Mouse (Mus musculus): ENCODE results near the gene Sema4c.

Gene Sema4c

GRCm38 (mm10) chr1:36535477-36536396 is 22.4 kb downstream of the Sema4c start:
- DNase-seq (ENCODE audit: low read depth, low spot score) = no peak

DNA sequence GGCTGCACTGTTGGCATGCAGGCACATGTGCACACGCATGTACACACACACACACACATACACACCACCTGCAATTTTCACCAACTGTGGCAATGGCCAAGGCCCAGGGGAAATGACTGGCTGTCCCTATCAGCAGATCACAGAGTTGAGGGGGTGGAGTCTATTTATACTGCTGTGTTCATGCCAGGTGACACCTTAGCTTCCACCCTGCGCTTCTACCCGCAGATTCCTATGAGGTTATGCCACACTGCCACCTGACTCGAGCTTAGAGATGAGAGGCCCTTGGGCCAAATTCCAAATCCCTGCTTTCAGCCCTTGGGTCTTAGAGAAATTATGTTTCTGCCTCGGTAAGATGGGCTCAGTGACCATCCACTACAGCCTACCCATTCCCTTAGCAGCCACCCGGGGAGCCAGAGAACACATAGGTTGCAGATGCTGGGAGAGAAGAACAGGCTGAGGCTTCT is 23.5 kb downstream of the Sema4c start:
- no peak for DNase-seq (ENCODE audit: low read depth, low spot score)

GRCm38 (mm10) chr1:36533546-36533945 is 24.6 kb downstream of the Sema4c start:
- no peak for DNase-seq (ENCODE audit: low read depth, low spot score)

DNA sequence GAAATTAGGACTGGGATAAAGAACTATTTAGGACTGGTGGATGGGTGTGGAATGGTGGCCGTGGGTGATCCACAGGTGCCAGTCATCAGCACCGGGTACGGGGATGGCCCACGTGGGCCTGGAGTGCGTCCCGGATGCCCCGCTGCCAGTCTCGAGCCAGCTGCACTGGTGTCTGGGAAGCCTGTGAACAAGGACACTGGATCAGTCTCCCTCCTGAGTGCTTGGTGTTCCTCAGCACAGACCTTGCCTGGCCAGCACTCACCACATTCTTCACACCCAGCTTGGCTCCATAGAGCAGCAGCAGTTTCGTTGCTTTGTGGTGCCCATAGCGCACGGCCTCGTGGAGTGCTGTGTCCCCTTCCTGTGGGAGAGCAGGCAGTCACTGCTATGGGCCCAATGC is 26.7 kb downstream of the Sema4c start:
- DNase-seq (ENCODE audit: low read depth, low spot score) = no peak

- DNase-seq (ENCODE audit: low read depth, low spot score) = no peak
Measured at GRCm38 (mm10) chr1:36530962-36531361, 27.2 kb downstream of the Sema4c start.

- no peak for DNase-seq (ENCODE audit: low read depth, low spot score)
Measured at GRCm38 (mm10) chr1:36530485-36530884, 27.7 kb downstream of the Sema4c start.

DNA sequence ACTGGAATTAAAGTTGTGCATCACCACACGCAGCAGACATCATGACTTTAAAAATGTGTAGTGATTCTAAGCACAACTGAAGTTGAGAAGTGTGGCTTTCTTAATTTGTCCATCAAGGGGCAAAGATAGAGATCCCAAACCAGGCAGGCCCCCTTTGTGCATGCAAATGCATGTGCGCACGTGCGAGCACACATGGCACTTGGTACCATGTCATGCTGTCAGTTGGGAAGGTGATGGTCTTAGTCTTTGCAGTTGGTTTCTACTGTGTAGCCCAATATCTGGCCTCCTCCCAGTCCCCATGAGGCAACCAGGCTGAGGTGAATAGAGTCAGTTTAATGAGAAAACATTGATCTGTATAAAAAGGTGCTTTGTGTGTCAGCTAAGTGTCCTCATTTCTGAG is 28.3 kb downstream of the Sema4c start:
- no peak for DNase-seq (ENCODE audit: low read depth, low spot score)

DNA sequence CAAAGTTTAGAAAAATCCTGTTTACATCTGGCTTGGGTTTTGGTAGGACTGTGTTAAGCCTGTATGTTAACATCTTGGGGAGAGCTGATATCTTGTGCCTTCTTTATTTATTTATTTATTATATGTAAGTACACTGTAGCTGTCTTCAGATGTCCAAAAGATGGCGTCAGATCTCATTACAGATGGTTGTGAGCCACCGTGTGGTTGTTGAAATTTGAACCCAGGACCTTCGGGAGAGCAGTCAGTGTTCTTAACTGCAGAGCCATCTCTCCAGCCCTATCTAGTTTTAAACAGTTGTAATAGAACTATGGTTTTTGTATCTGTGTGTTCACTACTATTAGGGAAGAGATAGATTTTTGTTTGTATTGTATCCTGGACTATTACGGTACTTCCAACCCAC is 28.9 kb downstream of the Sema4c start:
- DNase-seq (ENCODE audit: low read depth, low spot score) = no peak

GRCm38 (mm10) chr1:36528351-36528750 is 29.8 kb downstream of the Sema4c start:
- no peak for DNase-seq (ENCODE audit: low read depth, low spot score)

DNA sequence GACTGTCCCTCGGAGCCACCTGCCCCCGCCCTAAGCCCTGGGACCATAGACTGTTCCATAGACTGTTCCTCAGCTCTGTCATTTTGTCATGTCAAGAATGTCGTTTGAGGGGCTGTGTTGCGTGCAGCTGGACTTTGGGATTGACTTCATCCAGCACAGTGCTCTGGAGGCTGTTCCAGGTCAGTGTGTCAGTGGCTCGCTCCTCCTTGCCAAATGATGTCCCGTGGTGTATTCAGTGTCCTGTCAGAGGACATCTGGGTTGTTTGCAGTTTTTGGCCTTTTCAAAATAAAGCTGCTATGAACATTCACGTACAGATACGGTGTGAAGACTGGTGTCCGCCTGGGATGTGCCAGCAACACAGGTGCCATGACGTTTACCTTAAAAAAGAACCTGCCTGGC is 31.2 kb downstream of the Sema4c start:
- DNase-seq (ENCODE audit: low read depth, low spot score) = no peak

GRCm38 (mm10) chr1:36525774-36526173 is 32.4 kb downstream of the Sema4c start:
- DNase-seq (ENCODE audit: low read depth, low spot score) = no peak

GRCm38 (mm10) chr1:36524058-36524457 is 34.1 kb downstream of the Sema4c start:
- DNase-seq (ENCODE audit: low read depth, low spot score) = no peak

DNA sequence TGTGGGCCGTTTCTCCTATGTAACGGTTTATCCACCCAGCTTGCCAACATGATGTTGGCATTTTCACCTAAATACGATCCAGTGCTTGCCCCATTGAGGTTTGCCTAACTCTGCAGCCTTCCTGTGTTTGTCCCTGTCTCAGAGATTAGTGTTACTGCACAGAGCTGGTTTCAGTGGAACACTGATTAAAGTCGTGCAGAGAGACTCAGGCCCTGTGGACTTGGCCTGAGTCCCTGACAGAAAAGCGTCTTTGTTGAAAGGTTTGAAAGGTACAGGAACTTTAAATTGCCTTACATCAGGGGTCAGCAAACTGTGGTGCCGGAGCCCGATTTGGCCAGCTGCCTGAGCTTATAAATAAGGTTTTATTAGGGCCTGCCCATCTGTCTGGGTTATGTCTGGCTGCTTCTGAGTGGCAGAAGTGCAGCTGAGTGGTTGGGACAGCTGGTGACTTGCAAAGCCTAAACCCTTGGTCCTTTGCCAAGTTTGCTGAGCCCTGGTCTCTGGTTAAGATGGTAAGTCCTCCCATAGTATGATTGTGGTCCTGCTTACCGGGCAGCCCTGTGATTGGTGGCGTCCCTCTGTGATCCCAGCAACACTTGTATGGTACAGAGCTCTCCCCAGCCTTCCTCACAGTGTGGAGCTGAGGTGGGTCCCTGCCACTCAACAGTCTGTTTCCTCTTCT is 34.7 kb downstream of the Sema4c start:
- DNase-seq (ENCODE audit: low read depth, low spot score) = no peak

DNA sequence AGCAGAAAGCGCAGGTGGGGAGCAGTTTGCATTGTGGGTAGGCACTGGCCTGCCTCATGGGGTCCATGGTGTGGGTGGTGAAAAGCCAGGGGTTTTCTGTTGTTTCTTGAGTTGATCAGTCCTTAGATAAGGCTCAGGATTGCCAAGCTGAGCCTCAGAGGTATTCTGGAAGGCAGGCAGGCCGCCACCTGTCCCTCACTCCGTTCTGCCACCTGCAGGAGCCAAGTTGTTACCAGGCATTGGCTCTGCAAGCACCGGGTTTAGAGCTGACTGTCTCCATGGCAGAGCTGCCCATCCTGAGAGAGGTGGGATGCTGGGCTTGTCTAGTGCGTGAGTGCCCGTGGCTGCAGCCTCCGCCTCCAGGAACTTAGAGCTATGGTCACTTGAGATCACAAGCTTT is 35.9 kb downstream of the Sema4c start:
- no peak for DNase-seq (ENCODE audit: low read depth, low spot score)

DNA sequence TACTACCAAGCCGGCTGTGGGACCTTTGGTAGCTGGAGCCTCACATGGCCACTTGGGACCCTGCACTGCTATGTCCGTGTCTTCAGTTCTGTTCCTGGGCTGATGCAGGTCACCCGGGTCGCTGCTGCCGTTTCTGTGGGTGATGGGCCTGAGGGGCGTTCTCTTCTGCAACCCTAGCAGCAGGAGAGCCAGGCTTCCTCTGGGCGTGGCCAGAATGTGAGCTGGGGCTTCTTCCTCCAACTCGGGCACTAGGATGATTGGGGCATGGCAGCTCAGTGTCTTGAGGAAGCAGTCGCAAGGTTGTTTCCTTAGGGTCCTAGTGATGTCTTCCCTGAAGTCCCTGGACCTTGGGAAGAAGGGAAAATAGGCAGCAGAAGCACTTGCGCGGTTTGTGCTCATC is 38.5 kb downstream of the Sema4c start:
- no peak for DNase-seq (ENCODE audit: low read depth, low spot score)

GRCm38 (mm10) chr1:36518259-36518658 is 39.9 kb downstream of the Sema4c start:
- no peak for DNase-seq (ENCODE audit: low read depth, low spot score)

GRCm38 (mm10) chr1:36513718-36514117 is 44.4 kb downstream of the Sema4c start:
- no peak for DNase-seq (ENCODE audit: low read depth, low spot score)

GRCm38 (mm10) chr1:36513310-36513709 is 44.8 kb downstream of the Sema4c start:
- no peak for DNase-seq (ENCODE audit: low read depth, low spot score)

DNA sequence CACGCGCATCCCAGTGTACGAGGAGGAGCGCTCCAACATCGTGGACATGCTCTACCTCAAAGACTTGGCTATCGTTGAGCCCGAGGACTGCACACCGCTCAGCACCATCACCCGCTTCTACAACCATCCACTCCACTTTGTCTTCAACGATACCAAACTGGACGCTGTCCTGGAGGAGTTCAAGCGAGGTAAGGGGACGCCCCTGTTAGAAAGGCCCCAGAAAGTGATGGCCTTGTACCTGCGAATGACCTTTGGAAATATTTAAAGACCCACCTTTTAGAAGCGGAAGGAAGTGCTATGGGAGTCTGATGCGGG is 45.2 kb downstream of the Sema4c start:
- DNase-seq (ENCODE audit: low read depth, low spot score) = no peak

DNA sequence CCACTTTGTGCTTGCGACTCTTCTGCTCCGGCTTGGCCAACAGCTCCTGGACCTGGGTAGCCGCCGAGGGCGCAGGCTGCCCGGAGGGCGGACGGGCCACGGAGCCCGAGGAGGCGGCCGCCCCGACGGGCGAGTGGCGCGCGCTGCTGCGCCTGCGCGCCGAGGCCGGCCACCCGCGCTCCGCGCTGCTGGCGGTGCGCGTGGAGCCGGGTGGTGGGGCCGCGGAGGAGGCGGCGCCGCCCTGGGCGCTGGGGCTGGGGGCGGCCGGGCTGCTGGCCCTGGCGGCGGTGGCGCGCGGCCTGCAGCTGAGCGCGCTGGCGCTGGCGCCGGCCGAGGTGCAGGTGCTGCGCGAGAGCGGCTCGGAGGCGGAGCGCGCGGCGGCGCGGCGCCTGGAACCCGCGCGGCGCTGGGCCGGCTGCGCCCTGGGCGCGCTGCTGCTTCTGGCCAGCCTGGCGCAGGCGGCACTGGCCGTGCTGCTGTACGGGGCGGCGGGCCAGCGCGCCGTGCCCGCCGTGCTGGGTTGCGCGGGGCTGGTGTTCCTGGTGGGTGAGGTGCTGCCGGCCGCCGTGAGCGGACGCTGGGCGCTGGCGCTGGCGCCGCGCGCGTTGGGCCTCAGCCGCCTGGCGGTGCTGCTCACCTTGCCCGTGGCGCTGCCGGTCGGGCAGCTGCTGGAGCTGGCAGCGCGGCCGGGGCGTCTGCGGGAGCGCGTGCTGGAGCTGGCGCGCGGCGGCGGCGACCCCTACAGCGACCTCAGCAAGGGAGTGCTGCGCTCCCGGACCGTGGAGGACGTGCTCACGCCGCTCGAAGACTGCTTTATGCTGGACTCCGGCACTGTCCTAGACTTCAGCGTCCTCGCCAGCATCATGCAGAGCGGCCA is 45.8 kb downstream of the Sema4c start:
- DNase-seq (ENCODE audit: low read depth, low spot score) = no peak

DNA sequence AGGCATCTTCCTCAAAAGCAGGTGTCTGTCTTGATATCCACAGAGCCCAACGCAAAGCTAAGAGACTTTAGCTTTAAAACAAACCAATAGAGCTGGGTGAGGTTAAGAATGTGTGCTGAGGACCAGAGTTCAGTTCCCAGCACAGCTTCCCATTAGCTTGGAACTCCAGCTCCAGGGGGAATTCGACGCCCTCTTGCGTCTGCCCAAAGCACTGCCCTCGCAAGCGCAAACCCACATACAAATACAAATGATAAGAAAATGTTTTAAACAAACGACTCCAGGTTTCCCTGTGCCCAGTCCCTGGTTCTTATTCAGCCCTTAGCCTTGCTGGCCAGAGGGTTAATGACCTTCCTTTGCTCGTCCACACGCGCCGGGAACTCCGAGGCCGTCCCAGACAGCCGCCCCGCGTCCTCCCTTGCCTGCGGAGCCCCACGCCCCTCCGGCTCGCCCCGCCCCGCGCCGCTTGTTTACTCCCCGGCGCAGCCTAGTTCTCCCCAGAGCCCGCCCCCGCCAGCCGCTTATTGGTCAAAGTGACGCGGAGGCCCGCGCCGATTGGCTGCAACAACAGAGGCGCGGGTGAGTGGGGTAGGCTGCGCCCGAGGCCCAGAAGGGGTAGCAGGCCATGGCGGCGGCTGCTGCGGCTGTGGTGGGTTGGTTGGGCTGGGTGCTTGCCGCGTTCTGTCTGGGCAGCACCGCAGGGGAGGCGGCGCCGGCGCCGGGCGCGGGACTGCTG is 46.7 kb downstream of the Sema4c start, which contains the start of gene Cnnm3:
Gene Cnnm3 (plus strand): TSS at position 579 of the 733 bp plus-strand sequence.
- DNase-seq (ENCODE audit: low read depth, low spot score) = peak; percentile 91
